Mouse (Mus musculus) c-Kit-positive CD71-negative TER-119-negative erythroid progenitor cells, embryonic 14.5 days (primary cell): ENCODE data around the gene B3galnt1.
"Not testable (repeated sequence)": the region's sequence is repeated elsewhere in the genome, so short reads cannot be mapped to it uniquely, and the experiment has no call there.

Experiments
- DNase-seq: peaks from one replicate; pipeline ENCODE4 v3.0.0-alpha.2; 2013; ENCODE audit warnings: low read depth

B3galnt1 gene

GRCm38 (mm10) chr3:69565586-69565985 is 33.2 kb downstream of the B3galnt1 start:
- DNase-seq: not testable (repeated sequence)

DNA sequence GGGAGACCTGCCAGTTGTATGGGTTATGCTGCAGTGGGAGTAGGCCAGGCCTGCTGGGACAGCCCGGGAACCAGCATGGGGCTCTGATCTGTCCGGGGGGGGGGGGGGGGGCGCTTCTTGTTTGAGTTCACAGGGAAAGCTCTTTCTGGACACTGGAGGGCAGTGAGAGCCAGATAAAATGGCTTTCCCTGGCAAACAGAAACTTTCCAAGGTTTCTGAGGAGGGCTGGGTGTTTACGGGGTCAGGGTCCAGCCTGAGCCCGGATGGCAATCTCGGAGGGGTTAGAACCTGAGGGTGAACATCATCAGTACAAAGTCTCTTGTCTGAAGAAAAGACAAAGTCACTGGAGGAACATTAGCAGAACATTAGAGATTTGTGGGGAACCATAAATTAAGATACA is 35.4 kb downstream of the B3galnt1 start:
- DNase-seq: no peak

GRCm38 (mm10) chr3:69561686-69562085 is 37.1 kb downstream of the B3galnt1 start:
- DNase-seq: no peak

DNA sequence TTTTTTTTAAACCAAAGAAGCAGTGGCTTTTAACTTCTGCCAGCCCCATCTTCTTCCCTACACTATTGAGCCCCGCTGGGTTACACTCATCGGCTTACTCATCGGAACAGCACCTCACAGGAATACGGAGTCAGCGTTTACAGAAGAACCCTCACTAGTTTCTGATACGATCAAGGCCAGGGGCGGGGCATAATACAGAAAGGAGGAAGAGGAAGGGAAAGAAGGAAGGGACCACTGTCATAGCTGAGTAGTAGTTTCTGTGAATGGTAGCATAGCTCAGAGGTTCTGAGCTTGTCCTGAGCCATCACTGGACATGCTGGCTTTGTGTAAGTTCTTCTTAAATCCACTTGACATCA is 38.8 kb downstream of the B3galnt1 start:
- peak; percentile 18 for DNase-seq

- DNase-seq: no peak
Measured at GRCm38 (mm10) chr3:69559316-69559974, 39.3 kb downstream of the B3galnt1 start.

- DNase-seq: no peak
Measured at GRCm38 (mm10) chr3:69556092-69556778, 42.5 kb downstream of the B3galnt1 start.

DNA sequence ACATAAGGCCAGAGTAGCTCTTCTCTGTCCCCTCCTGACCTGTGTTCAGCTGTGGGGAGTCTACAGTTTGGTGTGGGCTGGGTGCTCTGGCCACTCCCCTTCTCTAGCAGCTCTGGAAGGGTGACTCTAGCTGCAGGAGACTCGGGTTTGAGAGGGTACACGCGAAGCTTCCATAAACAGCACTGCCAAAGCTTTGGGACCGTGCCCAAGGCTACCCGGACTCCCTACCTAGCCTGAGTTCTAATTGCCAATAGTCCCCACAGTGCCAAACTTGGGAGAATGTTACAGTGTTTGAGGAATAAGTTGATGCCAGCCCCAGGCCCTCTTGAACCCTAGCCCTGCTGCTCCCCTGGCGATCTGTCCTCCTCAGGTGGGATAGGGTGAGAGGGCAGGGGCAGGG is 43.2 kb downstream of the B3galnt1 start:
- no peak for DNase-seq

DNA sequence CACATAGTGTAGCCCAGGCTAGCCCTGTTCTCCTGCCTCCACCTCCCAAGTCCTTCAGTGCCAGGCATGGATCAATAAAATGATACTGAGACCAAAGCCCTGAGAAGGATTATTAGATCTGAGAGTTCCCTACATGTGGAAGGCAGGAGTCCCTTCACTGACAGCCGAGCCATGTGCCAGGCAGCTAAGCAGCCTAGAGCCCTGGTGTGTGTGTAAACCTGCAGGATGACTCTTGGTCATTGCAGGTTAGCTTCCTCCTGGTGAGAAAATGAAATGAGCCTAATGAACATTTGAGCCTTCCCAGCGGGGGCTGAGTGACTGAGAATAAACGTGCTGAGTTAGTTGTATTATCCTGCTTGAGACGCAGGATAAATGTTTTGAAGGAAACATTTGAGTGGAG is 49.2 kb downstream of the B3galnt1 start:
- DNase-seq: no peak

DNA sequence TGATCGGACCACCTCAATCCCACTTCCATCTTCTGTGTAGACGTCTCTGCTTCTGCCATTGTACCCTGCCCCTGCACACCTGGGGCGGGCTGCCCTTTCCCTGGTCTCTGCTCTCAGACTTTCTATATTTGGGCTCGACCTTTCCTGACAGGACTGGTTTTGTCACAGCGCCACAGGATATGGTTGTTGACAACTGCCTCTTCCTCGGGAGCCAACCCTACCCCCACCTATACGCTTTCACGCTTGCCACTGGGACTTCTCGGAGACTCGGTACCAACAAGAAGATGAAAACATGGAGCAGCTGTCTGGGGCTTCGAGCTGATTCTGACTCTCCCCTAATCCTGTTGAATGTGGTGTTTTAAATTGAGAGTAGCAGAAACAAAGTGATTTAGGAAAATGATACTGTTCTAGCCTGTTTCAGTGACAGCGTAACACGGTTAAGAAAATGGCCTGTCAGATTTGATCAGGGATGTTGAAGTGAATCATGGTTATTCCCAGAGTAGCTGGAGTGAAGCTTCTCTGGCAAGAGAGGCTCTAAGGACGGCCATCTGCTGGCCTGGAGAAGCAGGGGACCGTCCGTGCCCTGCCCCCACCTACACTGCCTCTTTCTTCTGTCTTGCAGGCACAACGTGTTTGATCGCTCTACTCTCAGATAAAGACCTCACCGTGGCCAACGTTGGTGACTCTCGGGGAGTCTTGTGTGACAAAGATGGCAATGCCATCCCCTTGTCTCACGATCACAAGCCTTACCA is 49.9 kb downstream of the B3galnt1 start:
- DNase-seq: no peak

DNA sequence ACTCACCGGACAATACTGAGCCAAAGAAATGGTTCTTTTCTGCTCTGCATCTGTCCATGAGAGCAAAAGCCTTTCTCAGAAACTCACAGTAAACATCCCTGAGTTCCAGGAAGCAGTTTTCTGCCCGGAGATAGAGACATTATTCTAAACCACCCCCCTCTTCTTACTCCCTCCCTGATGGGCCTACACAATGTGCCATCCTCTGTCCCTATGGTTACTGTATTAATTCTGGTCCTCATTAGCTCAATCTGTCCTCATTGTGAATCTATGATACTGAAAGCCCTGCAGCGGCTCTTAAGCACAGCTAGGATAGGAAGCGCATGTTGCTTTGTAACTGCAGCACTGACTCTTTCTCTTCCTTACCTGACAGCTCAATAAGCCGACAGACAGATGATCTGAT is 53.7 kb downstream of the B3galnt1 start:
- no peak for DNase-seq

GRCm38 (mm10) chr3:69543730-69544129 is 55.0 kb downstream of the B3galnt1 start:
- no peak for DNase-seq

GRCm38 (mm10) chr3:69542962-69543361 is 55.8 kb downstream of the B3galnt1 start:
- DNase-seq: no peak

GRCm38 (mm10) chr3:69535941-69536647 is 62.7 kb downstream of the B3galnt1 start:
- DNase-seq: no peak

GRCm38 (mm10) chr3:69535486-69535885 is 63.3 kb downstream of the B3galnt1 start:
- DNase-seq: no peak

GRCm38 (mm10) chr3:69532687-69533086 is 66.1 kb downstream of the B3galnt1 start:
- no peak for DNase-seq

DNA sequence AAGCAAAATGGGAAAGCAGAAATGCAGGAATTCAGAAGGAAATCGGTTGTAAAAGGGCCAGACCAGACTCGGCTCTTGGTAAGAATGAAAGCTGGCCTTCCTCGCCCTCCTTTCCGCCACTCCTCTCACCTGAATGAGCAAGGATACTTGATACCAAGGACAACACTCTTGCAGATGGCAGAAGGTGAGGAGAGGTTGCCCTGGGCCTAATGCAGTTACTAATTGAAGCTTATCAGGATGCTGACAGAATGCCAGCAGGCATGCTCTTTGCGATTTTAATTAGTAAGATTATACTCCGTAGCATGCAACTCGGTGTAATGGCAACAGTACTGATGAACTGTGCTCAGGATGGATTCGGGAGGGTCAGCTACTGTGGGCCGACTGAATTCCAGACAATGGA is 67.2 kb downstream of the B3galnt1 start:
- DNase-seq: no peak

DNA sequence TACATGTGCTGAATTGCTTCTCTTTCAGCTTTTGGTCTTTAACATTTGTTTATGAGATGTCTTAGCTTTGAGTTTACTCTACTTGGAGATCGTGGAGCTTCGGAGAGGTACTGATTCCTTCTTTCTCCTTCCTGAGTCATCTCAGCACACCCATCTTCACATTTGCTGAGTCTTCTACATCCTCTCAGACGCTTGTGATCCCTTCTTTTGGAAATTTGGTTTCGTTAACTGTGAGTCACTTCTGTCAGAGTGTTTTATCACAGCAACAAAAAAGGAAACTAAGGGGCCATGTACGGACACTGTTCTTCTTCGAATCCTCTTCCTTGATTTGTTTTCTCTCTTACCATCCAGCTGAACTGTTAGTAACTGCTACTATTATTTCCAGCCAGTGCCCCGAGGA is 69.2 kb downstream of the B3galnt1 start:
- DNase-seq: no peak

- DNase-seq: no peak
Measured at GRCm38 (mm10) chr3:69527384-69527783, 71.4 kb downstream of the B3galnt1 start.

DNA sequence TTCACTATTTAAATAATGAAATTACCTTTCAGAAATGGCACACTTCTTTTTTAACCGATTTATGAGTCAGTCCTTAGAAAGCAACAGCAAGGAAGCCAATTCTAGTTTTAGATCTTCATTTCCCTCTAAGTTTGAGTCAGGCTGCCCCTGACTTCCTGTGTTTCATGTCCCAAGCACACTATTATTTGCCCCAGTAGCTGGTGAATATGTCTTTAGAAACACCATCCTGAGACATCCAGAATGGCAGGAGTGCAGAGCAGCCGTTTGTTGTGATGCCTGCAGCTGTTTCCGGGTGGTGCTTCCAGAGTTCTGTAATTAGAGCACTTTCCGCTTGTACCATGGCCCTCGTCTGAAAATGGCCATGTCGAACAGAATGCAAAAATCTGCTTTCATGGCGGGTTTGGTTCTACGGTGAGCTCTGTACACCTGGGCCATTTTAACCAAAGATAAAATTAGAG is 73.7 kb downstream of the B3galnt1 start:
- no peak for DNase-seq

GRCm38 (mm10) chr3:69524356-69525071 is 74.2 kb downstream of the B3galnt1 start:
- no peak for DNase-seq
